Mouse (Mus musculus) heart, adult 2 months (tissue): ENCODE measurements at regions not wholly inside any gene's neighbourhood (a gene's known extent, or its start where the extent isn't known, plus 50 kb on each side); places are given as distances from the start of the nearest gene placed in this dataset.

ENCODE experiments used
- DNase-seq, 2 experiments: peaks; one replicate each; pipeline ENCODE4 v3.0.0; 2021
- H3K27ac ChIP-seq: fragments of 200-600 bp; 2 replicates; pipeline ENCODE4 v1.8.1; 2022
- H3K27me3 ChIP-seq: fragments of 200-500 bp; 2 replicates; pipeline ENCODE4 v1.6.1; 2012; ENCODE audit warnings: mild to moderate bottlenecking, low read length, inconsistent platforms, mixed read lengths; ENCODE audit not compliant: control insufficient read depth, insufficient read depth
- H3K36me3 ChIP-seq: fragments of 200-500 bp; 2 replicates; pipeline ENCODE4 v1.6.1; 2012; ENCODE audit warnings: low read length, inconsistent platforms; ENCODE audit not compliant: control insufficient read depth, insufficient read depth
- H3K4me1 ChIP-seq: fragments of 200-500 bp; 2 replicates; pipeline ENCODE4 v1.6.1; 2011; ENCODE audit warnings: low read length; ENCODE audit not compliant: control insufficient read depth, insufficient read depth
- H3K4me3 ChIP-seq: fragments of 200-600 bp; 2 replicates; pipeline ENCODE4 v1.8.1; 2022
- H3K79me2 ChIP-seq: fragments of 200-500 bp; replicated peaks from 2 replicates; pipeline ENCODE4 v1.6.1; 2012; ENCODE audit warnings: mild to moderate bottlenecking, inconsistent platforms, low read length, moderate library complexity, mixed read lengths; ENCODE audit not compliant: control insufficient read depth, insufficient read depth
- H3K9ac ChIP-seq: fragments of 200-500 bp; 2 replicates; pipeline ENCODE4 v1.6.1; 2012; ENCODE audit warnings: low read depth, mild to moderate bottlenecking, control low read depth, inconsistent platforms, low read length, mixed read lengths
- CTCF ChIP-seq: fragments of 200-600 bp; IDR thresholded peaks from 2 replicates; pipeline ENCODE4 v1.8.1; 2022; ENCODE audit warnings: antibody characterized with exemption, mild to moderate bottlenecking, moderate library complexity
- EP300 ChIP-seq: fragments of 200-500 bp; IDR thresholded peaks from 2 replicates; pipeline ENCODE4 v1.6.1; 2011; ENCODE audit warnings: low read depth, low read length, control low read depth; ENCODE audit not compliant: insufficient read depth
- POLR2A ChIP-seq: fragments of 200-500 bp; IDR thresholded peaks from 2 replicates; pipeline ENCODE4 v1.6.1; 2011; ENCODE audit warnings: mild to moderate bottlenecking, low read depth, low read length, control low read depth; ENCODE audit not compliant: insufficient read depth
- whole genome bisulfite sequencing: fragments of 180-500 bp; shearing (Covaris S2); methylation state at CpG from one replicate; pipeline ENCODE4 v1.1.7; 2018; 5-methylcytosine and 5-hydroxymethylcytosine counted together
- intact Hi-C: fragments of 180-260 bp; cut with DNase I; formaldehyde crosslinking; loops from one replicate; pipeline ENCODE4 v1.15.1; 2025

GRCm38 (mm10) chr2:12053404-12054164, 248.1 kb downstream of the Itga8 start:
- intact Hi-C loops = loop anchor here (5.0 to 10.0 kb wide), 2 partner anchors 91 to 334 kb away; no protein-coding TSS in a partner anchor
- Histone ChIP-seq H3K79me2 (no peaks in the 10 kb centered on the region), H3K4me3 (no peak overlapping the region), H3K36me3 (no peaks in the 10 kb centered on the region), H3K27ac (peak overlapping the region; percentile 36; the same call in 1 of the 2 replicates), H3K9ac (no peak overlapping the region), H3K4me1 (peaks cover 5% of the 10 kb centered on the region), H3K27me3 (no peaks in the 10 kb centered on the region)
- DNase-seq = no peak
- no peak for TF ChIP-seq EP300
- TF ChIP-seq POLR2A = no peak
- no peak for TF ChIP-seq CTCF
- WGBS = 18% methylated on average over 8 of the region's 8 CpGs

DNA sequence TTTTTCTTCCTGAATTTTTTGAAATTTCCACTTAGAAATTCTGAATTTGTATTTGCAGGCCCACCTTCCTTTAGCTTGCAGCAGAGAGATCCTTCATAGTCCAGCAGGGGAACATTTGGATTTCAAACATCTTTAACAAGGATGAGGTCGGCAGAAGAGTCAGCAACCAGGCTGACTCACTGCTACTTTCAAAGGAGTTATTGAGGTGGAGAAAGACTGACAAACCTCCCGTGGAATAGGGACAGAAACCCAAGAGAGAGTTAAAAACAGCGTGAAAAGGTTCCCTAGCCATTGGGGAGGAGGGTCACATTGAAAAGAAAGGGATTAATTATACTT, 247.6 kb downstream of the Itga8 start:
- DNase-seq = no peak
- Histone ChIP-seq H3K27ac (0 out of 2 replicates have a peak overlapping the region, but pooled peaks have one; percentile 9), H3K79me2 (no peaks in the 10 kb centered on the region), H3K36me3 (no peaks in the 10 kb centered on the region), H3K4me1 (peaks cover 5% of the 10 kb centered on the region), H3K27me3 (no peaks in the 10 kb centered on the region), H3K4me3 (no peak overlapping the region), H3K9ac (no peak overlapping the region)
- intact Hi-C loops = loop anchor here (5.0 to 10.0 kb wide), 2 partner anchors 91 to 333 kb away; no protein-coding TSS in a partner anchor
- TF ChIP-seq POLR2A = no peak
- TF ChIP-seq CTCF = no peak
- TF ChIP-seq EP300 = no peak
- WGBS = 51% methylated on average over 3 of the region's 3 CpGs
